Comparison of ENCODE assay signal across 8 mouse cellular contexts in genomic region chr2:84826488-84827282, GRCm38 (mm10). TPM values are rescaled to one million over a fixed set of nuclear protein-coding genes. Genes with fewer than 3 reads are reported as not detected.
DNase-seq lines count a peak whose midpoint lies in the region; ATAC-seq and TF ChIP-seq lines count a peak whose summit lies in the region.

Gene Timm10, plus strand, starts transcription at chr2:84826997.

- H3K27me3 ChIP-seq in E14TG2a.4 (ENCODE audit: insufficient read depth, low read length), result peaks cover 19% of the 10 kb centered on the region
- no peaks in the 10 kb centered on the region for H3K27me3 ChIP-seq in forebrain, embryonic 13.5 days
- peaks cover 8% of the 10 kb centered on the region; the same call in 1 of the 2 replicates for H3K27me3 ChIP-seq in liver, postnatal 0 days (ENCODE audit: insufficient read depth, low read length)
- no peaks in the 10 kb centered on the region for H3K27me3 ChIP-seq in neural tube, embryonic 14.5 days (ENCODE audit: control insufficient read depth, insufficient read depth, low read length)

- peaks cover 31% of the 10 kb centered on the region for H3K4me1 ChIP-seq in E14TG2a.4 (replicated peaks; ENCODE audit: low read depth, low read length)
- H3K4me1 ChIP-seq in forebrain, embryonic 13.5 days, result peaks cover 11% of the 10 kb centered on the region
- H3K4me1 ChIP-seq in liver, postnatal 0 days (ENCODE audit: insufficient read depth), result peaks cover 15% of the 10 kb centered on the region
- H3K4me1 ChIP-seq in neural tube, embryonic 14.5 days (ENCODE audit: control insufficient read depth, insufficient read depth, low read length), result peaks cover 10% of the 10 kb centered on the region; the same call in 1 of the 2 replicates

- H3K4me3 ChIP-seq in E14TG2a.4 (replicated peaks; ENCODE audit: low read length), result peak within 1 kb of the TSS; percentile 99
- H3K4me3 ChIP-seq in forebrain, embryonic 13.5 days, result peak within 1 kb of the TSS; percentile 85
- H3K4me3 ChIP-seq in liver, postnatal 0 days (ENCODE audit: low read depth, low read length), result peak within 1 kb of the TSS; percentile 83
- peak within 1 kb of the TSS; percentile 79 for H3K4me3 ChIP-seq in neural tube, embryonic 14.5 days (ENCODE audit: low read depth, low read length)

- WGBS in forebrain, embryonic 13.5 days, result under 1% methylated on average over 34 of the region's 34 CpGs
- WGBS in large intestine, adult 2 months, result under 1% methylated on average over 34 of the region's 34 CpGs
- 0% methylated on average over 34 of the region's 34 CpGs for WGBS in liver, postnatal 0 days (ENCODE audit: insufficient replicate concordance)
- under 1% methylated on average over 34 of the region's 34 CpGs for WGBS in neural tube, embryonic 14.5 days

- H3K9ac ChIP-seq in forebrain, embryonic 13.5 days, result peak within 1 kb of the TSS; percentile 78
- H3K9ac ChIP-seq in liver, postnatal 0 days (replicated peaks), result peak within 1 kb of the TSS; percentile 81
- peak within 1 kb of the TSS; percentile 61 for H3K9ac ChIP-seq in neural tube, embryonic 14.5 days (replicated peaks; ENCODE audit: low read depth, low read length)

- no peak for TF ChIP-seq CTCF in E14TG2a.4 (conservative IDR thresholded peaks at IDR 0.05; ENCODE audit: low read length)
- TF ChIP-seq CTCF in liver, postnatal 0 days (IDR thresholded peaks at IDR 0.05; ENCODE audit: low read depth), result no peak

- no peaks in the 10 kb centered on the region for H3K9me3 ChIP-seq in E14TG2a.4 (ENCODE audit: low read length)
- no peaks in the 10 kb centered on the region for H3K9me3 ChIP-seq in forebrain, embryonic 13.5 days (replicated peaks)
- no peaks in the 10 kb centered on the region for H3K9me3 ChIP-seq in liver, postnatal 0 days (ENCODE audit: low read length)
- H3K9me3 ChIP-seq in neural tube, embryonic 14.5 days (ENCODE audit: control insufficient read depth, low read length), result no peaks in the 10 kb centered on the region

- H3K4me2 ChIP-seq in forebrain, embryonic 13.5 days, result peak within 1 kb of the TSS; percentile 100
- H3K4me2 ChIP-seq in liver, postnatal 0 days (ENCODE audit: low read depth, low read length), result peak within 1 kb of the TSS; percentile 93
- peak within 1 kb of the TSS; percentile 77 for H3K4me2 ChIP-seq in neural tube, embryonic 14.5 days (ENCODE audit: low read depth, low read length)

- peak; percentile 79 for TF ChIP-seq EP300 in liver, postnatal 0 days (IDR thresholded peaks at IDR 0.05; ENCODE audit: low read depth)

- H3K36me3 ChIP-seq in E14TG2a.4 (ENCODE audit: insufficient read depth, low read length), result peaks cover 30% of the 10 kb centered on the region
- H3K36me3 ChIP-seq in forebrain, embryonic 13.5 days (ENCODE audit: poor library complexity, severe bottlenecking), result peaks cover 13% of the 10 kb centered on the region
- H3K36me3 ChIP-seq in liver, postnatal 0 days (replicated peaks; ENCODE audit: insufficient read depth, low read length), result peaks cover 14% of the 10 kb centered on the region
- H3K36me3 ChIP-seq in neural tube, embryonic 14.5 days (ENCODE audit: control insufficient read depth, insufficient read depth, low read length), result no peaks in the 10 kb centered on the region

- H3K27ac ChIP-seq in forebrain, embryonic 13.5 days, result no peak within 1 kb of the TSS
- peak within 1 kb of the TSS; percentile 96 for H3K27ac ChIP-seq in liver, postnatal 0 days (ENCODE audit: low read depth)
- no peak within 1 kb of the TSS; the same call in 1 of the 2 replicates for H3K27ac ChIP-seq in neural tube, embryonic 14.5 days (ENCODE audit: low read depth, low read length)

- ATAC-seq in cerebellum, adult (ENCODE audit: insufficient number of reproducible peaks, low FRiP score, low TSS enrichment), result peak; percentile 97
- ATAC-seq in forebrain, embryonic 13.5 days, result peak; percentile 95
- peak; percentile 82 for ATAC-seq in liver, postnatal 0 days
- peak; percentile 94 for ATAC-seq in neural tube, embryonic 14.5 days (ENCODE audit: low read depth)

- peak; percentile 92 for DNase-seq in heart, postnatal 10 days
- peak; percentile 85 for DNase-seq in large intestine, adult 2 months (ENCODE audit: low read depth, low spot score)
- peak; percentile 86 for DNase-seq in liver, postnatal 0 days
- peak; percentile 80 for DNase-seq in testis, postnatal 10 days (ENCODE audit: low spot score)

- intact Hi-C loops in heart, postnatal 10 days (cut with DNase I), result no loop called here

RNA-seq across cellular contexts. Expression of gene Timm10, which starts in this region (rescaled TPM):
- 58.0 and 62.5 TPM in 2 replicates for polyA plus RNA-seq in forebrain, embryonic 13.5 days (2015; fragmentation: Nextera tagmentation; extraction: Ambion mirVana)
- 100 to 1,000 TPM; 122 to 124 TPM for total RNA-seq in heart, postnatal 10 days (2021)
- polyA plus RNA-seq in large intestine, adult 2 months (2012; rRNA removed), result 40.7 and 41.7 TPM in 2 replicates
- 59.8 and 63.9 TPM in 2 replicates for polyA plus RNA-seq in liver, postnatal 0 days (2015; fragmentation: Nextera tagmentation; extraction: Ambion mirVana)
- polyA plus RNA-seq in neural tube, embryonic 14.5 days (2014; fragmentation: Nextera tagmentation; extraction: Ambion mirVana), result 63.8 and 89.4 TPM in 2 replicates
